Mouse (Mus musculus): ENCODE data around the gene Thsd7a.

- TF ChIP-seq GATA1 (IDR thresholded peaks at IDR 0.05; ENCODE audit: borderline replicate concordance, low read length) (no peak), FLI1 (IDR thresholded peaks at IDR 0.05; ENCODE audit: low read length) (no peak)
Observed at GRCm38 (mm10) chr6:12380717-12381116, 368.5 kb downstream of the Thsd7a start.

Data from megakaryocyte, embryonic 14.5 days (primary cell).